In the genomic region with DNA sequence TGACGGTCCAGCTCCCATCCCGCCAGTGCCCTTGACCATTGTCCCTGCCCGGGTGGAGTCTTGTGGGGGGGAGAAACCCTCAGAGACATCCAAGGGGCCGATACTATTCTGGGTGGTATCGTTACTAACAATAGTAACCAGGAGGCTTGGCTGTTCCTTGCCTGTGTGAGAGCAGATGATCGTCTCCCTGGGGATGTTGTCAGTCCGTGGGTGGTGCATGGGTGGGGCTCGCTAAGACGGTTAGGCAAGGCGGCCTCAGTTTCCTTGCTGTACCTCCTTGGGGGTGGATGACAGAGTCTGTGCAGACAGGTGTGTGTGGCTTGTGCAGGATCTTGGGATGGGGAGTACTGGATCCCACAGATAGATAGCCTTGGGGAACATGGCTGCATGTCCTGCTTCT, we compare ENCODE assay signal across 21 mouse cellular contexts. TPM values are rescaled to one million over a fixed set of nuclear protein-coding genes. Genes with fewer than 3 reads are reported as not detected.
DNase-seq lines count a peak whose midpoint lies in the region; ATAC-seq and TF ChIP-seq lines count a peak whose summit lies in the region.
"Had no signal": no experiment of that assay in that cellular context is flagged by ENCODE, and none has a peak within 500 bp of the region (broad histone marks: within the 10 kb centered on the region; RNA-seq: fewer than 3 reads in every experiment).

No protein-coding gene starts in this region.

- no peaks in the 10 kb centered on the region for H3K27me3 ChIP-seq in forebrain, postnatal 0 days (ENCODE audit: insufficient read depth, low read length)
- peaks cover 73% of the 10 kb centered on the region for H3K27me3 ChIP-seq in forebrain, embryonic 10.5 days (ENCODE audit: poor library complexity, severe bottlenecking)
- H3K27me3 ChIP-seq: midbrain, embryonic 13.5 days had no signal

- no peak for TF ChIP-seq CTCF in forebrain, postnatal 0 days (IDR thresholded peaks at IDR 0.05; ENCODE audit: low read depth)

- peaks cover 67% of the 10 kb centered on the region for H3K36me3 ChIP-seq in forebrain, postnatal 0 days (ENCODE audit: insufficient read depth)
- H3K36me3 ChIP-seq in forebrain, embryonic 10.5 days (replicated peaks): peaks cover 36% of the 10 kb centered on the region
- H3K36me3 ChIP-seq: embryonic facial prominence, embryonic 12.5 days; intestine, embryonic 15.5 days had no signal

- no peaks in the 10 kb centered on the region for H3K9me3 ChIP-seq in forebrain, postnatal 0 days (ENCODE audit: low read length)
- H3K9me3 ChIP-seq in forebrain, embryonic 10.5 days: no peaks in the 10 kb centered on the region
- H3K9me3 ChIP-seq: embryonic facial prominence, embryonic 12.5 days; intestine, embryonic 15.5 days; midbrain, embryonic 13.5 days had no signal

- H3K4me2 ChIP-seq in forebrain, postnatal 0 days (ENCODE audit: low read depth): no peak overlapping the region
- H3K4me2 ChIP-seq: embryonic facial prominence, embryonic 12.5 days; intestine, embryonic 15.5 days; midbrain, embryonic 13.5 days had no signal

- peaks cover 18% of the 10 kb centered on the region for H3K4me1 ChIP-seq in forebrain, postnatal 0 days (ENCODE audit: insufficient read depth)
- H3K4me1 ChIP-seq in forebrain, embryonic 10.5 days: peaks cover 48% of the 10 kb centered on the region

- DNase-seq in forebrain, postnatal 0 days: no peak
- no peak for DNase-seq in forebrain, embryonic 10.5 days (ENCODE audit: extremely low spot score, low spot score)
- DNase-seq in left cerebral cortex, adult 18-20 months (ENCODE audit: low spot score in 2 of 2): peak; percentile 50 to 65
- no peak for DNase-seq in left cerebral cortex, postnatal 10 days (ENCODE audit: extremely low spot score in 1 of 2, low spot score in 2 of 2)
- DNase-seq in right cerebral cortex, postnatal 36 days (ENCODE audit: low spot score in 2 of 2): peak; percentile 65 to 76
- DNase-seq in right cerebral cortex, postnatal 14 days: no peak
- no peak for DNase-seq in gastrocnemius, postnatal 36 days
- DNase-seq: adrenal gland, postnatal 10 days; cerebellum, adult 18-20 months; heart, postnatal 4 days; lung, adult 18-20 months; lung, postnatal 4 days; thymus, postnatal 4 days had no signal

- no peak overlapping the region for H3K9ac ChIP-seq in forebrain, postnatal 0 days
- H3K9ac ChIP-seq: embryonic facial prominence, embryonic 12.5 days; intestine, embryonic 15.5 days; midbrain, embryonic 13.5 days had no signal

- no peak for ATAC-seq in forebrain, postnatal 0 days
- ATAC-seq: intestine, embryonic 15.5 days; midbrain, embryonic 13.5 days had no signal

- 53% methylated on average over 10 of the region's 10 CpGs for WGBS in forebrain, postnatal 0 days
- WGBS in forebrain, embryonic 10.5 days: 68% methylated on average over 10 of the region's 10 CpGs

- intact Hi-C loops in left cerebral cortex, postnatal 10 days (cut with DNase I): no loop called here
- intact Hi-C loops in gastrocnemius, postnatal 36 days (cut with DNase I): no loop called here

- H3K27ac ChIP-seq in forebrain, postnatal 0 days (ENCODE audit: low read depth, low read length): peak overlapping the region; percentile 45; the same call in 1 of the 2 replicates
- H3K27ac ChIP-seq in forebrain, embryonic 10.5 days: no peak overlapping the region
- H3K27ac ChIP-seq: embryonic facial prominence, embryonic 12.5 days; intestine, embryonic 15.5 days; midbrain, embryonic 13.5 days had no signal

- H3K4me3 ChIP-seq in forebrain, postnatal 0 days (ENCODE audit: low read depth, low read length): no peak overlapping the region
- no peak overlapping the region for H3K4me3 ChIP-seq in forebrain, embryonic 10.5 days
- H3K4me3 ChIP-seq: embryonic facial prominence, embryonic 12.5 days; intestine, embryonic 15.5 days; midbrain, embryonic 13.5 days; myocyte had no signal

RNA-seq across cellular contexts. Expression of a gene that starts 35.4 kb away (rescaled TPM):
- not detected in 2 replicates for total RNA-seq in forebrain, postnatal 0 days (2014; rRNA removed)
- 0.15 and 0.40 TPM in 2 replicates for polyA plus RNA-seq in forebrain, postnatal 0 days (2015; fragmentation: Nextera tagmentation; extraction: Ambion mirVana)
- not detected in 2 replicates for polyA plus RNA-seq in forebrain, embryonic 10.5 days (2016; fragmentation: Nextera tagmentation; extraction: Ambion mirVana)
- not detected for total RNA-seq in left cerebral cortex, adult 18-20 months (2021)
- total RNA-seq in left cerebral cortex, postnatal 10 days (2021): under 1 TPM; 0.28 to 0.51 TPM
- not detected for total RNA-seq in gastrocnemius, postnatal 36 days (2021)
- total RNA-seq: adrenal gland, postnatal 10 days; granulocyte monocyte progenitor cell, adult 5-6 weeks; heart, postnatal 4 days; liver, adult 2 months had no signal
- polyA plus RNA-seq: embryonic facial prominence, embryonic 12.5 days; heart, embryonic 14.5 days; liver, adult 2 months; midbrain, embryonic 13.5 days; myocyte; small intestine, adult 2 months had no signal

Comparison
In these comparisons a context has a peak if more than half of its experiments do, and no peak if none do; other contexts are left out.
1. DNase-seq: peak in left cerebral cortex, adult 18-20 months (2 of 2) and right cerebral cortex, postnatal 36 days (2 of 2); none in forebrain, postnatal 0 days (single experiment), forebrain, embryonic 10.5 days (single experiment), left cerebral cortex, postnatal 10 days (0 of 2), right cerebral cortex, postnatal 14 days (single experiment) and gastrocnemius, postnatal 36 days (0 of 2).